Mouse (Mus musculus): ENCODE data around the gene Slc41a3. TPM values are rescaled to one million over a fixed set of nuclear protein-coding genes. Genes with fewer than 3 reads are reported as not detected.
A peak's percentile ranks its signal among the peaks of the same experiment; 100 is the strongest.
"Not testable (repeated sequence)": the region's sequence is repeated elsewhere in the genome, so short reads cannot be mapped to it uniquely, and the experiment has no call there.

The Slc41a3 gene
- polyA plus RNA-seq, 1 experiment: 4.6 TPM

DNA sequence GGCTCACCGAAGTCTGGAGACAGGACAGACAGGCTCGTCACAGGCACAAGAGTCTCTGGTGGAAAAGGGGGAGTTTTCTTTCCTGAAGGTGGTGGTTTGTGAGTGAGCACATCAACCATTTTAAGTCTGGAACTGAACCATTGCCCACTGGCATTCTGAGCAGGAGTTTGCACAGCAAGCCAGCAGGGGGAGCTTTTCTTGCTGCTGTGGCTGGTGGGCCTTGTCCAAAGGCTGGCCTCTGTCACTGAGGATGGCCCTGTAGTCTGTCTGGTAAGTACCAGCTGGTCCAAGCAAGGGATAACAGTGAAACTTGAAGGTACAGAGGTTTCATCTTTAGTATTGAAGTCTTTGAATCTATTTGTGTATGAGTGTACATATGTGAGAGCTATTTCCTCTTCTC, 49.2 kb downstream of the Slc41a3 start:
- TF ChIP-seq POLR2A (IDR thresholded peaks at IDR 0.05; ENCODE audit: borderline replicate concordance, extremely low read depth, insufficient read depth, insufficient read length, poor library complexity, severe bottlenecking) (no peak), CTCF (IDR thresholded peaks at IDR 0.05; ENCODE audit: borderline replicate concordance, extremely low read depth, insufficient read depth, insufficient read length) (peak; percentile 68)
- peak; percentile 51 for DNase-seq (ENCODE audit: low read depth)

DNA sequence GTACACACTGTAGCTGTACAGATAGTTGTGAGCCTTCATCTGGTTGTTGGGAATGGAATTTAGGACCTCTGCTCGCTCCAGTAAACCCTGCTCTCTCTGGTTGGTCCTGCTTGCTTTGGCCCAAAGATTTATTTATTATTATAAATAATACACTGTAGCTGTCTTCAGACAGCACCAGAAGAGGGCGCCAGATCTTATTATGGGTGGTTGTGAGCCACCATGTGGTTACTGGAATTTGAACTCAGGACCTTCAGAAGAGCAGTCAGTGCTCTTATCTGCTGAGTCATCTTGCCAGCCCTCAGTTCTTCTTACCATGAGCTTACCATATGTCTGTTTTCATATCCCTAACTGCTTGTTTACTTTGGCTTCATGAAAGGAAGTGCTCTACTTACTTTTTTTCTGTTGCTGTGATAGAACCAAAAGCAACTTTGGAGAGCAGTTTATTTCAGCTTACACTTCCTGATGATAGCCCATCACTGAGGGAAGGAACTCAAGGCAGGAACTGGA, 51.9 kb downstream of the Slc41a3 start:
- not testable (repeated sequence) for DNase-seq (ENCODE audit: low read depth)

DNA sequence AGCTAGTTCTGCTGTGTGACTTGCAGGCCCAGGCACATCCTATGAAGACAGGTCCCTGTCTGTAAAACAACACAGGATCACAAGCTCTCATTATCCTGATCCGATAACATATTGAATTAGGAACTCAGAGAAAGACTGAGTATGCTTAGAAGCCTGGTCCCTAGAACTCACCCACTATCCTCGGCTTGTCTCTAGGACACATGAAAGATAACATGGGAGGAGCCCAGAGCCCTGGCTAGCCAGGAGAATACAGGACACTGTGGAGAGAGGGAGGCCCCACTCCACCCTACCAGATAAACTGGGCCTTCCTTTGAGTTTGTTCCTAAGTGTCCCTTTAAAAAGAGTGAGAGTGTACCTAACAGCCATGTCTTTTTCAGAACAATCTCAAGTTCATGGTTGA, 55.4 kb downstream of the Slc41a3 start:
- TF ChIP-seq POLR2A (IDR thresholded peaks at IDR 0.05; ENCODE audit: borderline replicate concordance, extremely low read depth, insufficient read depth, insufficient read length, poor library complexity, severe bottlenecking) (no peak), CTCF (IDR thresholded peaks at IDR 0.05; ENCODE audit: borderline replicate concordance, extremely low read depth, insufficient read depth, insufficient read length) (no peak)
- no peak for DNase-seq (ENCODE audit: low read depth)

DNA sequence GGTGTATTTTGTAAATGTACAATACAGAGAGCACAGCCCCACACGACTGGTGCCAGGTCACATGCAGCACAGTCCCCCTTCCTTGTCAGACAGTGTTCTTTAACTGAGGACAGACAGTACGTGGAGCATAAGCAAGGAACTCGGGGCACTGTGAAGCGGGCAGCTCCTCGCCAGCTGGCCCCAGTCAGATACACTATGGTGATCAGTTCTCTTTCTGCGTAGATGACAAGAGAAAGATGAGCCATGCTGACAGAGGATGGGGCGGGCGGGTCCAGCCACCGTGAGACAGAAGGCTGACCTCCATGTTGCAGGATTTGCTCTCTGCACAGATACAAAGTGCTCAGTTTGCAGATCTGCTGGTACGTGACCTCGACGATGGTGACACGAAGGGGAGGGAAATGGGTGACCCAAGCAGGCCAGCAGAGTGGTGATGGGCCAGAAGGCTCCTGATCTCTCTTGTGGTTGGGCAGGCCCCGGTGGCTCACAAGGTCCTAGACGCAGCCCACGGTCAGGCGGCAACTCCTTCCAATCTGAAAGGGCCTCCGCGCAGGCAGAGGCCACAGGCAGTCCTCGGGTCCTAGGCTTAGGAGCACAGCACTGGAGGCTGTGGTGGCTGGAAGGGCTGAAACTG, 56.0 kb downstream of the Slc41a3 start:
- TF ChIP-seq CTCF (IDR thresholded peaks at IDR 0.05; ENCODE audit: borderline replicate concordance, extremely low read depth, insufficient read depth, insufficient read length): no peak
- DNase-seq (ENCODE audit: low read depth): no peak

DNA sequence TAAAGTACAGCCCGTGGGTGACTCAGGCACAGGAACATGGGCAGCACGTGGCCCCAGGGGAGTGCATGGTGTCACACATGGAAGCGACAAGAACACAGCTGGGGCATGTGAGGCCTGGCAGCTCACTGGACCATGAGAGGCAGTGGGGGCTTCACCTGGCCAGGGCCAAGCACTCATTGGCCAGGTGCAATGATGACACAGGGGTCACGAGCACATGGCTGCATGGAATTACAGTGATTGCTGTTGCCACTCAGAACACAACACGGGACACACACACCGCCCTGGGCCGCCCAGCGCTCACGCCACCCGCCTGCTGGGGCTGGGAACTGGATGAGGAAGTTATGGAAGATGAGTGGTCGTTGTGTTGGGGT, 56.5 kb downstream of the Slc41a3 start:
- no peak for DNase-seq (ENCODE audit: low read depth)
- TF ChIP-seq POLR2A (IDR thresholded peaks at IDR 0.05; ENCODE audit: borderline replicate concordance, extremely low read depth, insufficient read depth, insufficient read length, poor library complexity, severe bottlenecking) (no peak), CTCF (IDR thresholded peaks at IDR 0.05; ENCODE audit: borderline replicate concordance, extremely low read depth, insufficient read depth, insufficient read length) (no peak)

DNA sequence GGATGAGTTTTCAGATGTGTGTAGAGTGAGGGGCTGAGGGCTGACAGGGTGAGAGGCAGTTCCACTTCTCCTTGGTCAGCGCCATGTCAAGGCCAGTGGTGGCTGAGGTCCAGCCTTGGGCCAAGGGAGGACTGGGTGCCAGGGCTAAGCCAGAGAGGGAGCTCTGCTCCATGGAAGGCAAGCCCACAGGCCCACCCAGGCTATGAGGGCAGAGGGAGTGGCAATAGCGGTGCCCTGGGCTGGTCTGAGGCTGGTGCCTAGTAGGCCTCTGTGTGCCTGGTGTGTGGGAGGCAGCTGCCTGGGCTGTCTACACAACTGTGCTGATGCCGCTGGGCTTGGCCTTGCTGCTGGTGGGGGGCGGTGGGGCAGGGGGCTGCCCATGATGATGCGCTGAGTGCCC, 57.6 kb downstream of the Slc41a3 start:
- DNase-seq (ENCODE audit: low read depth): no peak

DNA sequence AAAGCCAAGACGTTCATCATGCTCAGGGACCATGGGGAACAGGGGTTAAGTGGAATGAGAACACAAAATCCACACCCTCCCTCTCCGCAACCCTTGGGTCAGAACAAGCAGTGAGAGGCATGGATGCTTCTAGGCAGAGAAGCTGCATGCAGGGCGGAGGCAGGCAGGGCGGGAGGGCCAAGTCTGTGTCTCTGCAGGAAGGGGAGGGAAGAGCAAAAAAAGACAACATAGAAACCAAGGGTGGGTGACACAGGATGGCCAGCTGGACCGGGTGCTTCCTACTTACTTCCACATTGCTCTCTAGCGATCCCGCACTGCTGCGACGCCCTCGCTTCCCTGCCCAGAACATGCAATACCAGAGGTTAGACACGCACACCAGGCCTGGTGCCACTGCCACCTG, 59.2 kb downstream of the Slc41a3 start:
- TF ChIP-seq POLR2A (IDR thresholded peaks at IDR 0.05; ENCODE audit: borderline replicate concordance, extremely low read depth, insufficient read depth, insufficient read length, poor library complexity, severe bottlenecking): no peak
- no peak for TF ChIP-seq CTCF (IDR thresholded peaks at IDR 0.05; ENCODE audit: borderline replicate concordance, extremely low read depth, insufficient read depth, insufficient read length)
- no peak for DNase-seq (ENCODE audit: low read depth)

More for the DNA sequence above, 57.6 kb downstream of the Slc41a3 start:
- TF ChIP-seq CTCF (IDR thresholded peaks at IDR 0.05; ENCODE audit: borderline replicate concordance, extremely low read depth, insufficient read depth, insufficient read length): no peak
- TF ChIP-seq POLR2A (IDR thresholded peaks at IDR 0.05; ENCODE audit: borderline replicate concordance, extremely low read depth, insufficient read depth, insufficient read length, poor library complexity, severe bottlenecking): no peak

DNA sequence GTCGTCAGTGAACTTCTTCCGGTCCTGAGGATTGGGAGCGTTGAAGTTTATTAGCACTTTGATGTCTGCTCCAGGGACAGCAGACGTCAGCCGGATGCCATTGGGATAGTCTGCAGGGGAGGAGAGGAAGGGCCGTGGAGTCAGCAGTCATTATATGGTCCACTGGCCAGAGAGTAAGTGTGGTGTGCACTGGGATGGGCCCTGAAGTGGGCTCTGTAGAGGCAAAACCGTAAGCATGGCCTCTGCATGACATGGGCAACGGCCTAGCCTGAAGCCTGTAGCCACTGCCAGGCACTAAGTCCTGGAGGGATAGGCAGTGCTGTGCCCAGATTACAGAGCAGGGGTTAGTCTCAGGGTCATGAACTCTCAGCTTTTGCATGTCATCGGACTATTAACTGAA, 64.2 kb downstream of the Slc41a3 start:
- no peak for DNase-seq (ENCODE audit: low read depth)
- TF ChIP-seq POLR2A (IDR thresholded peaks at IDR 0.05; ENCODE audit: borderline replicate concordance, extremely low read depth, insufficient read depth, insufficient read length, poor library complexity, severe bottlenecking) (no peak), CTCF (IDR thresholded peaks at IDR 0.05; ENCODE audit: borderline replicate concordance, extremely low read depth, insufficient read depth, insufficient read length) (no peak)

DNA sequence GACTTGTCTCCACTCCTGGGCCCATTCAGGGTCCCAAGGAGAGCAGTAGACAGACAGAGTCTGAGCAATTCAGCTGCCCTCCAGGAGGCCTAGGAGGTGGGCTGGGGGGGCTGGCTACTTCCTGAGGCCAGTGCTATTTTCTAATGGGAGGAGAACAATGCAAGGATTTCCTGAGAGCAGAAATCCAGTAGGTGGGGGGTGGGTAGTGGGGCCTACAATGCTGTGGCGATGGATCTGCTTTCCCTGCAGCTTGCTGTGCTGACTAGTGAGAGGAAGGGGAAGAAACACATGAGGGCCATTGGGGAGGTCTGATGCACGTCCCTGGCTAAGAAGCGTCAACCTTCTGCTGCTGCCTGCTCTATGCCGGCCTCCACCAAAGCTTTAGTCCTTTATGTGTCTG, 74.2 kb downstream of the Slc41a3 start:
- DNase-seq (ENCODE audit: low read depth): no peak
- TF ChIP-seq CTCF (IDR thresholded peaks at IDR 0.05; ENCODE audit: borderline replicate concordance, extremely low read depth, insufficient read depth, insufficient read length): no peak
- TF ChIP-seq POLR2A (IDR thresholded peaks at IDR 0.05; ENCODE audit: borderline replicate concordance, extremely low read depth, insufficient read depth, insufficient read length, poor library complexity, severe bottlenecking): no peak

DNA sequence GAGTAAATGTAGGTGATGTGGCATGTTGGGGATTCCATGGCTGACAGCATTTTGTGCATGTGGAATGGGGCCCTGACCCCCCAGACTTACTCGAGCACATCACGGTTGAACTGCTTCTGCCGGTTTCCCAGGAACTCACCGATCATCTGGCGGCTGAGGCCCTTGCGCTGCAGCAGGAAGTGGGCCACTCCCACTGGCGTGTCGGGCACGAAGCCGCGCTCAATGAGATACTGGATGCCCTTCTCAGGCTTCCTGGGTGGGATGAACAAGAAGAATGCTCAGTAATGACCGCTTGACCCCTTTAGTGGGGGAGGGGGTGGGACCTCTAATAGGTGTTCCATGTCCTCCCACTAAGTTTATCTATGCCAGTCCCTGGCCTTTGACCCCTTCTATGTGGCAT, 75.9 kb downstream of the Slc41a3 start:
- TF ChIP-seq POLR2A (IDR thresholded peaks at IDR 0.05; ENCODE audit: borderline replicate concordance, extremely low read depth, insufficient read depth, insufficient read length, poor library complexity, severe bottlenecking) (no peak), CTCF (IDR thresholded peaks at IDR 0.05; ENCODE audit: borderline replicate concordance, extremely low read depth, insufficient read depth, insufficient read length) (no peak)
- no peak for DNase-seq (ENCODE audit: low read depth)

DNA sequence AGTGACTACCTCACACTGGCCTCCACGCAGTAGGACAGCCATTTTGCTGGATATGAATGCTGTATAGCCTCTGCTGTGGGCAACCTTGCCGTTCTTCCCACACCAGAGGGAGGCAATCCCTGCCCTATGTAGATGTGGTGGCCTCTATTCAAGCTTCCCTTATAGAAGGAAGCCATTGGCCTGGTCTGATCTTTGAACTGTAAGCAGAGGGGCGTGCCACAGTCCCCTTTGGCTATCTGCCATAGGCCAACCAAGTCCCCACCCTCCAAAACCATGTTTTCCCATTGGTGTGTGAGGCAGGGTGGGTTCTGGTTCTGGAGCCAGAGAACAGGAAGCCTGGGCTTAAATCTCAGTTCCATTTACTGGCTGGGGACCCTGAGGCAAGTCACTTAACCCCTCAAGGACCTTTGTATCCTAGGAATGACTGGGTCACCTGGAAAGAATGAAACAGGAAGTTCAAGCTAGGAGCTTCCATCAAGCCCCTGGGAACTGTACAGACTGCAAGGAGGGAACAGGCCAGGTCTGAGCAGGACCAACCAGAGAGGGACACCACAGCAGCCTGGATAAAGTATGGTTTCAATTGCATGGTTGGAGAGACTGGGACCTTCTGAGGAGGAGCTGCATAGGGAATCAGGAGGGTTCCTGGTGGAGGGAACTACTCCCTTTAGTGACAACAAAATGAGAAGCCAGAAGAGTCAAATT, 79.5 kb downstream of the Slc41a3 start:
- TF ChIP-seq CTCF (IDR thresholded peaks at IDR 0.05; ENCODE audit: borderline replicate concordance, extremely low read depth, insufficient read depth, insufficient read length): no peak
- TF ChIP-seq POLR2A (IDR thresholded peaks at IDR 0.05; ENCODE audit: borderline replicate concordance, extremely low read depth, insufficient read depth, insufficient read length, poor library complexity, severe bottlenecking): no peak
- no peak for DNase-seq (ENCODE audit: low read depth)

DNA sequence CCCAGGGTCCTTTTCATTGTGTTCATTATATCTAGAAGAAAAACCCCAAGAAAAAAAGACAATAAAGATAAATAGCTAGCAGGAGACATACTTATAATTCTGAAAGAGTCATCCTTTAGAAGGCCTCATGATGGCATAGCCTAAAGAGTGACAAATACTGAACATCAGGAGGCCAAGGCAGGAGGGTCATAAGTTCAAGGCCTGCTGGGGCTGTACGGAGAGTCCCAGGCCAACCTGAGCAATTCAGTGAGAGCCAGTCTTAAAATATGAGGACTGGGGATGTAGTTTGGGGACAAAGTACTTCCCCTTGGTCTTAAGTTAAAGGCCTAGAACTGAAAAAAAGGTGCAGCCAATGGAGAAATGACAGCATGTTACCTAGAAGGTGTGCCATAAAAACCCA, 82.3 kb downstream of the Slc41a3 start:
- TF ChIP-seq POLR2A (IDR thresholded peaks at IDR 0.05; ENCODE audit: borderline replicate concordance, extremely low read depth, insufficient read depth, insufficient read length, poor library complexity, severe bottlenecking) (no peak), CTCF (IDR thresholded peaks at IDR 0.05; ENCODE audit: borderline replicate concordance, extremely low read depth, insufficient read depth, insufficient read length) (no peak)
- DNase-seq (ENCODE audit: low read depth): no peak
